Mouse (Mus musculus): ENCODE measurements at regions not wholly inside any gene's neighbourhood (a gene's known extent, or its start where the extent isn't known, plus 50 kb on each side); places are given as distances from the start of the nearest gene placed in this dataset.

- TF ChIP-seq POLR2A (IDR thresholded peaks at IDR 0.05; ENCODE audit: borderline replicate concordance, control insufficient read depth, low read depth, low read length) (no peak), CTCF (IDR thresholded peaks at IDR 0.05; ENCODE audit: control insufficient read depth, insufficient read depth, low read length) (no peak)
Measured at GRCm38 (mm10) chr2:45785684-45786083, 668.5 kb upstream of the Zeb2 start.
